Mouse (Mus musculus): ENCODE measurements around the gene Slc51b. TPM values are rescaled to one million over a fixed set of nuclear protein-coding genes. Genes with fewer than 3 reads are reported as not detected.

Gene Slc51b
- total and polyA plus RNA-seq, 2 experiments from 2014 or later = not detected

GRCm38 (mm10) chr9:65435671-65436301, 13.0 kb upstream of the Slc51b start, which contains the start of gene Mtfmt:
Gene Mtfmt, plus strand, starts transcription at chr9:65435782.
- Histone ChIP-seq H3K27me3 (ENCODE audit: control insufficient read depth, insufficient read depth, low read length) (no peaks in the 10 kb centered on the region), H3K4me3 (ENCODE audit: low read depth, low read length) (peak within 1 kb of the TSS; percentile 81), H3K4me2 (ENCODE audit: low read depth, low read length) (peak within 1 kb of the TSS; percentile 83), H3K9ac (replicated peaks; ENCODE audit: low read depth, low read length) (peak within 1 kb of the TSS; percentile 59), H3K27ac (ENCODE audit: low read depth) (no peak within 1 kb of the TSS), H3K4me1 (ENCODE audit: control insufficient read depth, insufficient read depth) (no peaks in the 10 kb centered on the region), H3K36me3 (replicated peaks; ENCODE audit: control insufficient read depth, insufficient read depth, low read length) (peaks cover 14% of the 10 kb centered on the region), H3K9me3 (replicated peaks; ENCODE audit: control insufficient read depth, low read length) (no peaks in the 10 kb centered on the region)
- ATAC-seq (ENCODE audit: insufficient read depth, low read depth) (peak; percentile 92), DNase-seq (ENCODE audit: low spot score) (peak; percentile 78)
- TF ChIP-seq EP300 (IDR thresholded peaks at IDR 0.05; ENCODE audit: low read depth) = no peak
- no peak for TF ChIP-seq CTCF (IDR thresholded peaks at IDR 0.05; ENCODE audit: low read depth)
- WGBS = under 1% methylated on average over 54 of the region's 54 CpGs

- DNase-seq (ENCODE audit: low spot score) (no peak), ATAC-seq (ENCODE audit: insufficient read depth, low read depth) (no peak)
- H3K4me2 ChIP-seq (ENCODE audit: low read depth, low read length) = no peak overlapping the region
- H3K4me1 ChIP-seq (ENCODE audit: control insufficient read depth, insufficient read depth) = no peaks in the 10 kb centered on the region
- no peak overlapping the region for H3K27ac ChIP-seq (ENCODE audit: low read depth)
- H3K9me3 ChIP-seq (replicated peaks; ENCODE audit: control insufficient read depth, low read length) = no peaks in the 10 kb centered on the region
- H3K36me3 ChIP-seq (replicated peaks; ENCODE audit: control insufficient read depth, insufficient read depth, low read length) = 0 out of 2 replicates have a peak, but pooled peaks cover 9% of the 10 kb centered on the region
- H3K27me3 ChIP-seq (ENCODE audit: control insufficient read depth, insufficient read depth, low read length) = no peaks in the 10 kb centered on the region
- 66% methylated on average over 4 of the region's 4 CpGs for WGBS
- TF ChIP-seq CTCF (IDR thresholded peaks at IDR 0.05; ENCODE audit: low read depth) = no peak
- TF ChIP-seq EP300 (IDR thresholded peaks at IDR 0.05; ENCODE audit: low read depth) = no peak
- no peak overlapping the region for H3K9ac ChIP-seq (replicated peaks; ENCODE audit: low read depth, low read length)
- peak overlapping the region; percentile 81; the same call in 1 of the 2 replicates for H3K4me3 ChIP-seq (ENCODE audit: low read depth, low read length)
Measured at GRCm38 (mm10) chr9:65435211-65435610, 12.5 kb upstream of the Slc51b start.

- no peak for ATAC-seq (ENCODE audit: insufficient read depth, low read depth)
- DNase-seq (ENCODE audit: low spot score) = no peak
Measured at GRCm38 (mm10) chr9:65434140-65434539, 11.4 kb upstream of the Slc51b start.

GRCm38 (mm10) chr9:65432236-65432635, 9.5 kb upstream of the Slc51b start:
- Histone ChIP-seq H3K4me3 (ENCODE audit: low read depth, low read length) (no peak overlapping the region), H3K9me3 (replicated peaks; ENCODE audit: control insufficient read depth, low read length) (no peaks in the 10 kb centered on the region), H3K36me3 (replicated peaks; ENCODE audit: control insufficient read depth, insufficient read depth, low read length) (no peaks in the 10 kb centered on the region), H3K4me2 (ENCODE audit: low read depth, low read length) (no peak overlapping the region), H3K9ac (replicated peaks; ENCODE audit: low read depth, low read length) (no peak overlapping the region), H3K27me3 (ENCODE audit: control insufficient read depth, insufficient read depth, low read length) (no peaks in the 10 kb centered on the region), H3K27ac (ENCODE audit: low read depth) (no peak overlapping the region), H3K4me1 (ENCODE audit: control insufficient read depth, insufficient read depth) (no peaks in the 10 kb centered on the region)
- TF ChIP-seq EP300 (IDR thresholded peaks at IDR 0.05; ENCODE audit: low read depth) (no peak), CTCF (IDR thresholded peaks at IDR 0.05; ENCODE audit: low read depth) (peak; percentile 90)
- DNase-seq (ENCODE audit: low spot score) (peak; percentile 63), ATAC-seq (ENCODE audit: insufficient read depth, low read depth) (peak; percentile 50; the same call in 1 of the 2 replicates)
- WGBS = 0% methylated on average over 3 of the region's 3 CpGs

More at GRCm38 (mm10) chr9:65434140-65434539, 11.4 kb upstream of the Slc51b start:
- WGBS = 63% methylated on average over 5 of the region's 5 CpGs
- H3K27me3 ChIP-seq (ENCODE audit: control insufficient read depth, insufficient read depth, low read length) = no peaks in the 10 kb centered on the region
- H3K4me3 ChIP-seq (ENCODE audit: low read depth, low read length) = no peak overlapping the region
- no peak overlapping the region for H3K9ac ChIP-seq (replicated peaks; ENCODE audit: low read depth, low read length)
- H3K9me3 ChIP-seq (replicated peaks; ENCODE audit: control insufficient read depth, low read length) = no peaks in the 10 kb centered on the region
- H3K4me1 ChIP-seq (ENCODE audit: control insufficient read depth, insufficient read depth) = no peaks in the 10 kb centered on the region
- 0 out of 2 replicates have a peak, but pooled peaks cover 9% of the 10 kb centered on the region for H3K36me3 ChIP-seq (replicated peaks; ENCODE audit: control insufficient read depth, insufficient read depth, low read length)
- TF ChIP-seq CTCF (IDR thresholded peaks at IDR 0.05; ENCODE audit: low read depth) = peak; percentile 39; the same call in 1 of the 2 replicates
- TF ChIP-seq EP300 (IDR thresholded peaks at IDR 0.05; ENCODE audit: low read depth) = no peak
- no peak overlapping the region for H3K27ac ChIP-seq (ENCODE audit: low read depth)
- H3K4me2 ChIP-seq (ENCODE audit: low read depth, low read length) = no peak overlapping the region

GRCm38 (mm10) chr9:65430921-65431320, 8.2 kb upstream of the Slc51b start:
- no peak overlapping the region for H3K4me3 ChIP-seq (ENCODE audit: low read depth, low read length)
- H3K4me2 ChIP-seq (ENCODE audit: low read depth, low read length) = no peak overlapping the region
- H3K36me3 ChIP-seq (replicated peaks; ENCODE audit: control insufficient read depth, insufficient read depth, low read length) = no peaks in the 10 kb centered on the region
- no peaks in the 10 kb centered on the region for H3K9me3 ChIP-seq (replicated peaks; ENCODE audit: control insufficient read depth, low read length)
- TF ChIP-seq CTCF (IDR thresholded peaks at IDR 0.05; ENCODE audit: low read depth) (no peak), EP300 (IDR thresholded peaks at IDR 0.05; ENCODE audit: low read depth) (no peak)
- ATAC-seq (ENCODE audit: insufficient read depth, low read depth) = no peak
- H3K9ac ChIP-seq (replicated peaks; ENCODE audit: low read depth, low read length) = no peak overlapping the region
- no peak overlapping the region for H3K27ac ChIP-seq (ENCODE audit: low read depth)
- WGBS = 84% methylated on average over 5 of the region's 5 CpGs
- H3K27me3 ChIP-seq (ENCODE audit: control insufficient read depth, insufficient read depth, low read length) = no peaks in the 10 kb centered on the region
- no peaks in the 10 kb centered on the region for H3K4me1 ChIP-seq (ENCODE audit: control insufficient read depth, insufficient read depth)
- no peak for DNase-seq (ENCODE audit: low spot score)

- no peak overlapping the region for H3K4me2 ChIP-seq (ENCODE audit: low read depth, low read length)
- H3K4me3 ChIP-seq (ENCODE audit: low read depth, low read length) = no peak overlapping the region
- H3K9ac ChIP-seq (replicated peaks; ENCODE audit: low read depth, low read length) = no peak overlapping the region
- TF ChIP-seq CTCF (IDR thresholded peaks at IDR 0.05; ENCODE audit: low read depth) (no peak), EP300 (IDR thresholded peaks at IDR 0.05; ENCODE audit: low read depth) (no peak)
- H3K27ac ChIP-seq (ENCODE audit: low read depth) = no peak overlapping the region
- H3K27me3 ChIP-seq (ENCODE audit: control insufficient read depth, insufficient read depth, low read length) = no peaks in the 10 kb centered on the region
- no peak for ATAC-seq (ENCODE audit: insufficient read depth, low read depth)
- DNase-seq (ENCODE audit: low spot score) = no peak
- no peaks in the 10 kb centered on the region for H3K9me3 ChIP-seq (replicated peaks; ENCODE audit: control insufficient read depth, low read length)
- H3K36me3 ChIP-seq (replicated peaks; ENCODE audit: control insufficient read depth, insufficient read depth, low read length) = no peaks in the 10 kb centered on the region
- H3K4me1 ChIP-seq (ENCODE audit: control insufficient read depth, insufficient read depth) = no peaks in the 10 kb centered on the region
Measured at GRCm38 (mm10) chr9:65430401-65430800, 7.6 kb upstream of the Slc51b start.

Data from heart, postnatal 0 days (tissue).